Mouse (Mus musculus): ENCODE results near the gene Olfr1062. TPM values are rescaled to one million over a fixed set of nuclear protein-coding genes. Genes with fewer than 3 reads are reported as not detected.
"Not testable (repeated sequence)": the region's sequence is repeated elsewhere in the genome, so short reads cannot be mapped to it uniquely, and the experiment has no call there.

Olfr1062 gene
- total and polyA plus RNA-seq, 2 experiments from 2014 or later, result not detected

GRCm38 (mm10) chr2:86413950-86414349 is 12.6 kb downstream of the Olfr1062 start, which contains the start of gene Olfr1061:
TSS of gene Olfr1061 (minus strand) at chr2:86414050.
- ATAC-seq (ENCODE audit: insufficient read depth, low read depth) (no peak), DNase-seq (ENCODE audit: low spot score) (no peak)
- 62% methylated on average over 1 of the region's 1 CpGs for WGBS

DNA sequence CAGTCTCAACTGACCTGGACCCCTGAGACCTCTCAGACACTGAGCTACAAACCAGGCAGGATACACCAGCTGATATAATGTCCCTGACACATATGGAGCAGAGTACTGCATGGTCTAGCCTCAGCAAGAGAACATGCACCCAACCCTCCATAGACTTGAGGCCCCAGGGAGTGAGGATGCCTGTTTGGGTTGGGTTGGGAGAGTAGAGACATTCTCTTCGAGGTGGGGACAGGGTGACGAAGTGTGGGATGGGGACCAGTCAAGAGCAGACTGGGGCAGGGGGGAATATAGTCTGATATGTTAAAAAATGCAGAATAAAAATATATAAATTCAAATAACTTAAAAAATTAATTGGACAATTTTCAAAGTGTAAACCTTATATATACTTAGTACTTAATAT is 31.4 kb downstream of the Olfr1062 start:
- ATAC-seq (ENCODE audit: insufficient read depth, low read depth) (no peak), DNase-seq (ENCODE audit: low spot score) (no peak)
- Histone ChIP-seq H3K27ac (ENCODE audit: low read depth) (no peak overlapping the region), H3K27me3 (ENCODE audit: control insufficient read depth, insufficient read depth, low read length) (no peaks in the 10 kb centered on the region), H3K9me3 (replicated peaks; ENCODE audit: control insufficient read depth, low read length) (no peaks in the 10 kb centered on the region), H3K36me3 (replicated peaks; ENCODE audit: control insufficient read depth, insufficient read depth, low read length) (no peaks in the 10 kb centered on the region), H3K4me1 (ENCODE audit: control insufficient read depth, insufficient read depth) (no peaks in the 10 kb centered on the region), H3K4me3 (ENCODE audit: low read depth, low read length) (no peak overlapping the region), H3K9ac (replicated peaks; ENCODE audit: low read depth, low read length) (no peak overlapping the region), H3K4me2 (ENCODE audit: low read depth, low read length) (no peak overlapping the region)
- no peak for TF ChIP-seq CTCF (IDR thresholded peaks at IDR 0.05; ENCODE audit: low read depth)
- TF ChIP-seq EP300 (IDR thresholded peaks at IDR 0.05; ENCODE audit: low read depth), result no peak
- WGBS, result 68% methylated on average over 2 of the region's 2 CpGs

More at GRCm38 (mm10) chr2:86413950-86414349, 12.6 kb downstream of the Olfr1062 start, which contains the start of gene Olfr1061:
- Histone ChIP-seq H3K36me3 (replicated peaks; ENCODE audit: control insufficient read depth, insufficient read depth, low read length) (no peaks in the 10 kb centered on the region), H3K27ac (ENCODE audit: low read depth) (no peak within 1 kb of the TSS), H3K9ac (replicated peaks; ENCODE audit: low read depth, low read length) (no peak within 1 kb of the TSS), H3K4me2 (ENCODE audit: low read depth, low read length) (no peak within 1 kb of the TSS), H3K4me1 (ENCODE audit: control insufficient read depth, insufficient read depth) (no peaks in the 10 kb centered on the region), H3K9me3 (replicated peaks; ENCODE audit: control insufficient read depth, low read length) (no peaks in the 10 kb centered on the region), H3K27me3 (ENCODE audit: control insufficient read depth, insufficient read depth, low read length) (no peaks in the 10 kb centered on the region), H3K4me3 (ENCODE audit: low read depth, low read length) (no peak within 1 kb of the TSS)
- TF ChIP-seq CTCF (IDR thresholded peaks at IDR 0.05; ENCODE audit: low read depth) (no peak), EP300 (IDR thresholded peaks at IDR 0.05; ENCODE audit: low read depth) (no peak)

GRCm38 (mm10) chr2:86388461-86388860 is 38.1 kb downstream of the Olfr1062 start, which contains the start of gene Olfr1058:
TSS of gene Olfr1058 (minus strand) at chr2:86388561.
- not testable (repeated sequence) for H3K27me3 ChIP-seq (ENCODE audit: control insufficient read depth, insufficient read depth, low read length)

GRCm38 (mm10) chr2:86378293-86378692 is 48.3 kb downstream of the Olfr1062 start, which contains the start of gene Olfr1057:
TSS of gene Olfr1057 (minus strand) at chr2:86378393.
- no peaks in the 10 kb centered on the region for H3K4me1 ChIP-seq (ENCODE audit: control insufficient read depth, insufficient read depth)
- DNase-seq (ENCODE audit: low spot score) (no peak), ATAC-seq (ENCODE audit: insufficient read depth, low read depth) (no peak)

More at GRCm38 (mm10) chr2:86388461-86388860, 38.1 kb downstream of the Olfr1062 start, which contains the start of gene Olfr1058:
- not testable (repeated sequence) for DNase-seq (ENCODE audit: low spot score); H3K9ac ChIP-seq (replicated peaks; ENCODE audit: low read depth, low read length); H3K4me2 ChIP-seq (ENCODE audit: low read depth, low read length); H3K36me3 ChIP-seq (replicated peaks; ENCODE audit: control insufficient read depth, insufficient read depth, low read length); H3K4me1 ChIP-seq (ENCODE audit: control insufficient read depth, insufficient read depth); H3K27ac ChIP-seq (ENCODE audit: low read depth); H3K9me3 ChIP-seq (replicated peaks; ENCODE audit: control insufficient read depth, low read length); ATAC-seq (ENCODE audit: insufficient read depth, low read depth); H3K4me3 ChIP-seq (ENCODE audit: low read depth, low read length)

More at GRCm38 (mm10) chr2:86378293-86378692, 48.3 kb downstream of the Olfr1062 start, which contains the start of gene Olfr1057:
- Histone ChIP-seq H3K9ac (replicated peaks; ENCODE audit: low read depth, low read length) (no peak within 1 kb of the TSS), H3K36me3 (replicated peaks; ENCODE audit: control insufficient read depth, insufficient read depth, low read length) (no peaks in the 10 kb centered on the region), H3K9me3 (replicated peaks; ENCODE audit: control insufficient read depth, low read length) (no peaks in the 10 kb centered on the region), H3K27me3 (ENCODE audit: control insufficient read depth, insufficient read depth, low read length) (no peaks in the 10 kb centered on the region), H3K27ac (ENCODE audit: low read depth) (no peak within 1 kb of the TSS), H3K4me2 (ENCODE audit: low read depth, low read length) (no peak within 1 kb of the TSS), H3K4me3 (ENCODE audit: low read depth, low read length) (no peak within 1 kb of the TSS)
- TF ChIP-seq EP300 (IDR thresholded peaks at IDR 0.05; ENCODE audit: low read depth) (no peak), CTCF (IDR thresholded peaks at IDR 0.05; ENCODE audit: low read depth) (no peak)

Other genes with a start within 250 kb of the Olfr1062 start
- not detected in 2 replicates for gene Olfr1044, start 248.9 kb downstream of the Olfr1062 start, total RNA-seq (2014; rRNA removed; ENCODE audit: low replicate concordance)
- gene Olfr1044, start 248.9 kb downstream of the Olfr1062 start, polyA plus RNA-seq (2015; fragmentation: Nextera tagmentation; extraction: Ambion mirVana), result not detected in 2 replicates
- gene Olfr52, start 241.1 kb downstream of the Olfr1062 start, total RNA-seq (2014; rRNA removed; ENCODE audit: low replicate concordance), result not detected in 2 replicates
- not detected in 2 replicates for gene Olfr52, start 241.1 kb downstream of the Olfr1062 start, polyA plus RNA-seq (2015; fragmentation: Nextera tagmentation; extraction: Ambion mirVana)
- gene Olfr1045, start 223.7 kb downstream of the Olfr1062 start, total RNA-seq (2014; rRNA removed; ENCODE audit: low replicate concordance), result not detected in 2 replicates
- gene Olfr1045, start 223.7 kb downstream of the Olfr1062 start, polyA plus RNA-seq (2015; fragmentation: Nextera tagmentation; extraction: Ambion mirVana), result not detected in 2 replicates
- gene Olfr1046, start 207.4 kb downstream of the Olfr1062 start, total RNA-seq (2014; rRNA removed; ENCODE audit: low replicate concordance), result not detected in 2 replicates
- gene Olfr1046, start 207.4 kb downstream of the Olfr1062 start, polyA plus RNA-seq (2015; fragmentation: Nextera tagmentation; extraction: Ambion mirVana), result not detected in 2 replicates
- gene Olfr1047, start 195.3 kb downstream of the Olfr1062 start, total RNA-seq (2014; rRNA removed; ENCODE audit: low replicate concordance), result not detected in 2 replicates
- gene Olfr1047, start 195.3 kb downstream of the Olfr1062 start, polyA plus RNA-seq (2015; fragmentation: Nextera tagmentation; extraction: Ambion mirVana), result not detected in 2 replicates
- not detected in 2 replicates for gene Olfr1048, start 186.5 kb downstream of the Olfr1062 start, total RNA-seq (2014; rRNA removed; ENCODE audit: low replicate concordance)
- gene Olfr1048, start 186.5 kb downstream of the Olfr1062 start, polyA plus RNA-seq (2015; fragmentation: Nextera tagmentation; extraction: Ambion mirVana), result not detected in 2 replicates
- gene Olfr1049, start 168.4 kb downstream of the Olfr1062 start, total RNA-seq (2014; rRNA removed; ENCODE audit: low replicate concordance), result not detected in 2 replicates
- gene Olfr1049, start 168.4 kb downstream of the Olfr1062 start, polyA plus RNA-seq (2015; fragmentation: Nextera tagmentation; extraction: Ambion mirVana), result not detected in 2 replicates
- gene Olfr1051, start 147.7 kb downstream of the Olfr1062 start, total RNA-seq (2014; rRNA removed; ENCODE audit: low replicate concordance), result not detected in 2 replicates
- gene Olfr1051, start 147.7 kb downstream of the Olfr1062 start, polyA plus RNA-seq (2015; fragmentation: Nextera tagmentation; extraction: Ambion mirVana), result not detected in 2 replicates
- gene Olfr1052, start 134.3 kb downstream of the Olfr1062 start, total RNA-seq (2014; rRNA removed; ENCODE audit: low replicate concordance), result not detected in 2 replicates
- not detected in 2 replicates for gene Olfr1052, start 134.3 kb downstream of the Olfr1062 start, polyA plus RNA-seq (2015; fragmentation: Nextera tagmentation; extraction: Ambion mirVana)
- not detected in 2 replicates for gene Olfr1053, start 111.5 kb downstream of the Olfr1062 start, total RNA-seq (2014; rRNA removed; ENCODE audit: low replicate concordance)
- gene Olfr1053, start 111.5 kb downstream of the Olfr1062 start, polyA plus RNA-seq (2015; fragmentation: Nextera tagmentation; extraction: Ambion mirVana), result not detected in 2 replicates
- gene Olfr1054, start 91.3 kb downstream of the Olfr1062 start, total RNA-seq (2014; rRNA removed; ENCODE audit: low replicate concordance), result not detected in 2 replicates
- not detected in 2 replicates for gene Olfr1054, start 91.3 kb downstream of the Olfr1062 start, polyA plus RNA-seq (2015; fragmentation: Nextera tagmentation; extraction: Ambion mirVana)
- gene Olfr1055, start 76.5 kb downstream of the Olfr1062 start, total RNA-seq (2014; rRNA removed; ENCODE audit: low replicate concordance), result not detected in 2 replicates
- gene Olfr1055, start 76.5 kb downstream of the Olfr1062 start, polyA plus RNA-seq (2015; fragmentation: Nextera tagmentation; extraction: Ambion mirVana), result not detected in 2 replicates
- not detected in 2 replicates for gene Olfr1056, start 64.3 kb downstream of the Olfr1062 start, total RNA-seq (2014; rRNA removed; ENCODE audit: low replicate concordance)
- gene Olfr1056, start 64.3 kb downstream of the Olfr1062 start, polyA plus RNA-seq (2015; fragmentation: Nextera tagmentation; extraction: Ambion mirVana), result not detected in 2 replicates
- gene Olfr1057, start 48.4 kb downstream of the Olfr1062 start, total RNA-seq (2014; rRNA removed; ENCODE audit: low replicate concordance), result not detected in 2 replicates
- not detected in 2 replicates for gene Olfr1057, start 48.4 kb downstream of the Olfr1062 start, polyA plus RNA-seq (2015; fragmentation: Nextera tagmentation; extraction: Ambion mirVana)
- gene Olfr1058, start 38.2 kb downstream of the Olfr1062 start, total RNA-seq (2014; rRNA removed; ENCODE audit: low replicate concordance), result not detected in 2 replicates
- not detected in 2 replicates for gene Olfr1058, start 38.2 kb downstream of the Olfr1062 start, polyA plus RNA-seq (2015; fragmentation: Nextera tagmentation; extraction: Ambion mirVana)
- gene Olfr1061, start 12.7 kb downstream of the Olfr1062 start, total RNA-seq (2014; rRNA removed; ENCODE audit: low replicate concordance), result not detected in 2 replicates
- gene Olfr1061, start 12.7 kb downstream of the Olfr1062 start, polyA plus RNA-seq (2015; fragmentation: Nextera tagmentation; extraction: Ambion mirVana), result not detected in 2 replicates
- not detected in 2 replicates for gene Olfr1065, start 23.8 kb upstream of the Olfr1062 start, total RNA-seq (2014; rRNA removed; ENCODE audit: low replicate concordance)
- gene Olfr1065, start 23.8 kb upstream of the Olfr1062 start, polyA plus RNA-seq (2015; fragmentation: Nextera tagmentation; extraction: Ambion mirVana), result not detected in 2 replicates
- gene Olfr1066, start 29.5 kb upstream of the Olfr1062 start, total RNA-seq (2014; rRNA removed; ENCODE audit: low replicate concordance), result not detected in 2 replicates
- gene Olfr1066, start 29.5 kb upstream of the Olfr1062 start, polyA plus RNA-seq (2015; fragmentation: Nextera tagmentation; extraction: Ambion mirVana), result not detected in 2 replicates
- gene Olfr228, start 60.6 kb upstream of the Olfr1062 start, total RNA-seq (2014; rRNA removed; ENCODE audit: low replicate concordance), result not detected in 2 replicates
- gene Olfr228, start 60.6 kb upstream of the Olfr1062 start, polyA plus RNA-seq (2015; fragmentation: Nextera tagmentation; extraction: Ambion mirVana), result not detected in 2 replicates
- gene Olfr1076, start 81.7 kb upstream of the Olfr1062 start, total RNA-seq (2014; rRNA removed; ENCODE audit: low replicate concordance), result not detected in 2 replicates
- not detected in 2 replicates for gene Olfr1076, start 81.7 kb upstream of the Olfr1062 start, polyA plus RNA-seq (2015; fragmentation: Nextera tagmentation; extraction: Ambion mirVana)
- gene Olfr1079, start 115.7 kb upstream of the Olfr1062 start, total RNA-seq (2014; rRNA removed; ENCODE audit: low replicate concordance), result not detected in 2 replicates
- gene Olfr1079, start 115.7 kb upstream of the Olfr1062 start, polyA plus RNA-seq (2015; fragmentation: Nextera tagmentation; extraction: Ambion mirVana), result not detected in 2 replicates
- not detected in 2 replicates for gene Olfr1080, start 131.5 kb upstream of the Olfr1062 start, total RNA-seq (2014; rRNA removed; ENCODE audit: low replicate concordance)
- gene Olfr1080, start 131.5 kb upstream of the Olfr1062 start, polyA plus RNA-seq (2015; fragmentation: Nextera tagmentation; extraction: Ambion mirVana), result not detected in 2 replicates
- gene Olfr1082, start 172.2 kb upstream of the Olfr1062 start, total RNA-seq (2014; rRNA removed; ENCODE audit: low replicate concordance), result not detected in 2 replicates
- not detected in 2 replicates for gene Olfr1082, start 172.2 kb upstream of the Olfr1062 start, polyA plus RNA-seq (2015; fragmentation: Nextera tagmentation; extraction: Ambion mirVana)
- gene Olfr1084, start 213.0 kb upstream of the Olfr1062 start, total RNA-seq (2014; rRNA removed; ENCODE audit: low replicate concordance), result not detected in 2 replicates
- gene Olfr1084, start 213.0 kb upstream of the Olfr1062 start, polyA plus RNA-seq (2015; fragmentation: Nextera tagmentation; extraction: Ambion mirVana), result not detected in 2 replicates
- gene Olfr1085, start 235.3 kb upstream of the Olfr1062 start, total RNA-seq (2014; rRNA removed; ENCODE audit: low replicate concordance), result not detected in 2 replicates
- not detected in 2 replicates for gene Olfr1085, start 235.3 kb upstream of the Olfr1062 start, polyA plus RNA-seq (2015; fragmentation: Nextera tagmentation; extraction: Ambion mirVana)

Measured in heart, postnatal 0 days (tissue).